Mouse (Mus musculus): ENCODE results near the gene Rpap1. TPM values are rescaled to one million over a fixed set of nuclear protein-coding genes. Genes with fewer than 3 reads are reported as not detected.

Rpap1 gene
- 7.1 and 7.9 TPM in 2 replicates for total RNA-seq (2023)

DNA sequence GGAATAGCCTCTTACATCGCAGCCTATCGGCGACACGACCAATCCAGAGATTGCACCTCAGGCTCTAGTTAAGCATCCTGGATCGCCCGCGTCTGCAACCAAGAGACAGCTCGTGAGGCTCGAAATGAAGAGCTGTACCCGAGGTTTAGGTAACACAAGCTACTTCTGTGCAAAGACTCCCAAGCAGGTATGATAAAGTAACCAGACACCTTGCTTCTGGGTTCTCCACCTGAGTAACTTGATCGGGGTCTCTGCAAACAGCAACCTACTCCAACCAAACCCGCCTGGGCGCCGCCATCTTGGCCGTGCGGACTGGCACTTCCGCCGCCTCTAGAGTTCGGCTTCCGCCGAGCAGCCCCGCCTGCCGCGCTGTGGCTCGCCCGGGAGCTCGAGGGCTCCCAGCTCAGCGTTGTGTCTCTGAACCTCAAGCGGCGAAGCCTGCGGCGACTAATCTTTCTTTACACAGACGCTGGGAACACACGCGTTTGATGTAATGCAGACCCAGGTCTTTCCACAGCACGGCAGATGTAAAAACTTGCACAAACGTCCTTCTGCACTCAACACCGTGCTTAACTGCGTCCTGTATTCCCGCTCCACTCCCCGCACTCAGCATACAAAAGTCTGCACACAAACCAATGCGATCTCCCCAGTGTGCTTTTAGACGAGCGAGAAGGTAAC lies at the start of gene Rpap1:
Rpap1 (minus strand) TSS at position 332 of the 678 bp plus-strand sequence.

DNA sequence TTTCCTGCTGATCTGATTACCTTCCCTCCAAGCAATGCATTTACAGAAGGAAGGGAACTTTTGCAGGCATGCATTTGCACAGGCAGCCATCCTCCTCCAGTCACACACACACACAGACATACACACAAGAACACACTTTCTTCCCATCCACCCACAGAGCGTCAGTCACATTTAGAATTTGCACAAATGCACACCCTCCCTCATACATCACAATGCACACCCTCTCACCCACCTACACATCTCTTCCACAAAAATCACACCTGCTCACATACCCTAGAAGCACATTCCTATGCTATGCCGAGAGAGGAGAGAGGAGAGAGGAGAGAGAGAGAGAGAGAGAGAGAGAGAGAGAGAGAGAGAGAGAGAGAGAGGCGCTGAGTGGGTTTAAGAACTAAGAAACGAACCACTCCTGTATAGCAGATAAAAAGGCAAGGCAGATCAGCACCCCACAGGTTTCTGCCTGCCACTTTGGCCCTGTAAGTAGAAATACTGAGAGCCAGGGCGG lies 10.0 kb upstream of the Rpap1 start, which contains the start of gene Tyro3:
Tyro3 (plus strand) TSS at position 455 of the 505 bp plus-strand sequence.

DNA sequence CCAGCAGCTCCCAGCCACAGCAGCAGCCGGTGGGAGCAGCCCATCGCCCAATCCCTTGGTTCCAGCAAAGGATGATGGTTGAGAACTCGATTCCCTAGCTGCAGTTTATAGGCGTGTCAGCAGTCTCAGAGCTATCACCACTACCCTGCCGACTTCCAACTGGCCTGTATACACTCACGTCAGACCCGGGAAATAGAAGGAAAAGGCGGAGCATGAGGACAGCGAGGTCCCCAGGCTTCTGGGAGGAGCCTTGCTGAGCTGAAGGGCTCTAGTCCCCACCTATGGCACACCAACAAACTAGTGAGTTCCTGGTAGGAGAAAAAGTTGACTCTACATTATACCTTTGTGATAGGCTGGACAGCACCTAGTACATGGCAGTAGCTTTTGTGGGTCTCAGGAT lies 27.1 kb downstream of the Rpap1 start, which contains the start of gene Ltk:
Ltk (minus strand) TSS at position 181 of the 400 bp plus-strand sequence.

DNA sequence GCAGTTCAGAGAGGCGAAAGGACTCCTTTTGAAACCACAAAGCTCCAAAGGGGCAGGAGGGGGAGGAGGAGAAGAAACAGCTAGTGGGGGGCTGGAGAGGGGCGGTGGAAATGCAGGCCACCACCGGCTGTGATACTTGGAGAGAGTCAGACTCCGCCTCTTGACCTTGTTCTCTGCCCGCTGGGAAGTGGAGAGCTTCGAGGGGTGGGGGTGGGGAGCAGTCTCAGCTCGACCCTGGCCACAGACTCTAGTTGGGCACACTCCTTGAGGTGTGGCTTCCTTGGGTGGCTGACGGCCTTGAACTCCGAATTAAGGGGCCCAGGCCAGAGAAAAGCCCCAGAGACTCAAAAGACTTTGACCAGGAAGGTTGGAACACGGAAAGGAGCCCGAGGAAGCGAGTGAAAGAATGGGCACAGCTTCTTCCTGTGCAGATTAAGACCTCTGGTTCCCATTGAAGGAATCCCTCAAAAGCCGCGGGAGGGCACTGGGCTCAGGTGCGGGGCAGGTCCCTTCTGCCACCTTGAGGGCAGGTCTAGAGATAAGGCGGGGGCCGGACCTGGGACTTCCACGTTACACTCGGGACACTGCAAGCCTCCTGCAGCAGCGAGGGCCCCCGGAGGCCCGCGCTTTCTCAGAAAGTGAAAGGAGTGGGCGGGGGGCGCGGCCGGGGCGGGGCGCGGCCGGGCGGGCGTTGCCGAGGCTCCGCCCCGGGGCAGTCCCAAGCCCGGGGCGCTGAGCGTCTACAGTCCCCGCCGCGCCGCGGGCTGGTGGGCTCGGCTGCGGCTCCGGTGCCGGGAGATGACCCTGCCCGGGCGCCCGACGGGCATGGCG lies 45.5 kb downstream of the Rpap1 start, which contains the start of gene Itpka:
Itpka (plus strand) TSS at position 757 of the 831 bp plus-strand sequence.

Other genes starting within 250 kb of the Rpap1 start
- gene Exd1, start 239.9 kb downstream of the Rpap1 start, total RNA-seq (2023): 0.38 and 0.64 TPM in 2 replicates
- gene Chp1, start 239.8 kb downstream of the Rpap1 start, total RNA-seq (2023): 216 and 286 TPM in 2 replicates
- 26.3 and 30.9 TPM in 2 replicates for gene Nusap1, start 169.2 kb downstream of the Rpap1 start, total RNA-seq (2023)
- 4.9 and 5.5 TPM in 2 replicates for gene Oip5, start 169.1 kb downstream of the Rpap1 start, total RNA-seq (2023)
- 7.2 and 8.2 TPM in 2 replicates for gene Ndufaf1, start 124.7 kb downstream of the Rpap1 start, total RNA-seq (2023)
- 39.4 and 56.0 TPM in 2 replicates for gene Rtf1, start 112.5 kb downstream of the Rpap1 start, total RNA-seq (2023)
- 0.35 TPM in 1 of 2 replicates, not detected in the other for gene Itpka, start 45.2 kb downstream of the Rpap1 start, total RNA-seq (2023)
- 0.39 TPM in 1 of 2 replicates, not detected in the other for gene Ltk, start 27.1 kb downstream of the Rpap1 start, total RNA-seq (2023)
- gene Tyro3, start 10.2 kb upstream of the Rpap1 start, total RNA-seq (2023): not detected in 2 replicates
- gene Mga, start 109.7 kb upstream of the Rpap1 start, total RNA-seq (2023): 32.5 and 46.9 TPM in 2 replicates
- 3.3 and 5.3 TPM in 2 replicates for gene Mapkbp1, start 185.2 kb upstream of the Rpap1 start, total RNA-seq (2023)
- gene Jmjd7, start 239.9 kb upstream of the Rpap1 start, total RNA-seq (2023): 2.8 and 3.0 TPM in 2 replicates
- not detected in 2 replicates for gene Gm28042, start 240.0 kb upstream of the Rpap1 start, total RNA-seq (2023)
- gene Pla2g4b, start 245.9 kb upstream of the Rpap1 start, total RNA-seq (2023): 0.28 and 0.95 TPM in 2 replicates

Data from neutrophil, adult 65 days (primary cell).